Mouse (Mus musculus): ENCODE results near the gene Ugt1a2. TPM values are rescaled to one million over a fixed set of nuclear protein-coding genes. Genes with fewer than 3 reads are reported as not detected.

The Ugt1a2 gene
- total RNA-seq, 2 experiments from 2014 or later = not detected

- DNase-seq = no peak
Measured at GRCm38 (mm10) chr1:88234646-88235045, 34.2 kb downstream of the Ugt1a2 start.

DNA sequence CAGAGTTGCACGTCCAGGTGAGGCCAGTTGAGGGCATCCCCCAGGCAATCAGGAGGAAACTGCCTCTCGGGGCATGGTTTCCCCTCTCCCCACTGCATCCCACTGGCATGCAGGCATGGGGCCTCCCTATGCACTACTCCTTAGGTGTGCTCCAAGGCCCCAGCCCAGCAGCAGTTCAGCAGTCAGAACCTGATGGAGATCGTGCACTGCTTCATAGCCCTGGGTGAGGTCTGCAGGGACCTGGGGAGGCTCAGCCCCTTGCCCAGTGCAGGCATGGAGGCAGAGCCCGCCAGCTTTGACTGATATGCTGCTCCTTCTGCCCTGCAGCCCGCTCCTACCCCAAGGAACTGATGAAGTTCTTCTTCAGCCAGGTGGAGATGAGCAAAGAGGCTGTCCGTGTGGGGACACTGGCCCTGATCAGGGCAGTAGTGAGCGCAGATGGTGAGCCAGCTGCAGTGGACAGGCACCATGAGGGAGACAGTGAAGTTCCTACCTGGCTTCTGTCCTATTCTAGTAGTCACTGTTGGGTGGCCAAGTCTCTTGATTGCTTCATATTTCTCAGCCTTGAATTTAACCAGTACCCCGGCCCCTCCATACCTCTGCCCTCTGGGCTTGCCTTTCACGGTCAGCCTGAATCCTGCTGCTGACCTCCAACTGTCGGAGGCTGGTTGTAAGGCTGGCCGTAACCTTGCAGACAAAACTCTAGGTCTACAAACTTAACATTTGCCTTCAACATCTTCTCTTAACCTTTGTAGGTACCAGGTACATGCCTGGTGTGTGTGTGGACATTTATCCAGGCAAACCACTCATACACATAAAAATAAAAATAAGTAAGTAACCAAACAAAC, 34.9 kb downstream of the Ugt1a2 start:
- no peak for DNase-seq

DNA sequence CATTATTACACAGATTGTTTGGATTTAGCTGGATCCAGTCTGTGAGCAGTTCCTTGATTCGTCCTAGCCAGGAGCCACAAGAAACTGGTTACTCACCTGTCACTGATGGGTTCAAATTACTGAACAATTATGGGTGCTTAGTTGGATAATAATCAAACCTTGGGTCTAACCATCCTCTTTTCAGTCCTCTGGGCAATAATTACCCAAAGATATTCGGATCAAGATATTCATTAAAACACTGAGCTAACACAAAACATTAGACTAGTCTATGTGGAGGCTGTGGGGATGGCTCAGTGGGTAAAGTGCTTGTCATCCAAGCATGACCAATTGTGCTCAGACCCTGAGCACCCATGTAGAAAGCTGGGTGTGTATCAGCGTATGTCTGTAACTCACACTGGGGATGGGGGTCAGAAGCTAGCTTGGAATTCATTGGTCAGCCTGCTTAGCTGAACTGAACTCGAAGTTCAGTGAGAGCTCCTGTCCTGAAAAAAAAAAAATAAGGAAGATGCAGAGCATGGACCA, 35.6 kb downstream of the Ugt1a2 start:
- no peak for DNase-seq

GRCm38 (mm10) chr1:88237311-88237710, 36.9 kb downstream of the Ugt1a2 start:
- no peak for DNase-seq

GRCm38 (mm10) chr1:88238771-88239170, 38.4 kb downstream of the Ugt1a2 start:
- DNase-seq = no peak

GRCm38 (mm10) chr1:88240072-88240471, 39.7 kb downstream of the Ugt1a2 start:
- DNase-seq = no peak

DNA sequence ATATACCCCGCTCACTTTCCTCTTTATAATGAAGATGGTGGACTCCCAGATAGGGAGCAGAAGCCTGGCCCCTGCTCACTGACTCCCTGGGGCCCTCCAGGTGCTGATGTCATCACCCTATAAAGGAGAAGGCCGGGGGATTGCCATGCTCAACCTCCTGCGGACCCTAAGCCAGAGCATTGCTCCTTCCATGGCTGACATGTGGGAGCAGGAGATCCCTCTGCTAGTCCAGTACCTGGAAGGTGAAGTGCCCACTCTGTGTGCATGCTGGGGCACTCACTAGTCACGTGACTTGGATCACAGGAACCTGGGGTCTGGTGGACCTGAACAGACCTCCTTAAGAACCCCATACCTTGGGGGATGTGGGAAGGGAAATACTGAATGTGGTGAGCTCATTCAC, 40.2 kb downstream of the Ugt1a2 start:
- DNase-seq = no peak

- no peak for DNase-seq
Measured at GRCm38 (mm10) chr1:88243861-88244260, 43.5 kb downstream of the Ugt1a2 start.

DNA sequence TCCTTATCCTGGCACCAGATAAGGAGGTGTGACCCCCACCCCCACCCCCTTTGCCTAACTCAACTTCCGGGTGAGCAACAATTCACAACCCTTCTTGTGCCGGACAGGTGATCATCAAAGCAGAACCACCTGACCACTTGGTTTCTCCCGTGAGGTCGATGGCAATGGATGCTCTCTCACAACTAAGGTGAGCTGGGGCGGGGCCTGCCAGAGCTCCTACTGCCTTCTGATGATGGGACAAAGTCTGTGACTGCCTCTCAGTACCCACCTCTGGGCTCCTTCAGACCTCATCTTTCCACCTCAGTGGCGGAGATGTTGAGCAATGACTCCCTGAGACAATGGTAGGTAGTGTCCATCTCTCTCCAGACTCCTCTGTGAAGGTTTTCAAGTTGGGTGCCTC, 45.5 kb downstream of the Ugt1a2 start:
- DNase-seq = no peak

- no peak for DNase-seq
Measured at GRCm38 (mm10) chr1:88246386-88246785, 46.0 kb downstream of the Ugt1a2 start.

DNA sequence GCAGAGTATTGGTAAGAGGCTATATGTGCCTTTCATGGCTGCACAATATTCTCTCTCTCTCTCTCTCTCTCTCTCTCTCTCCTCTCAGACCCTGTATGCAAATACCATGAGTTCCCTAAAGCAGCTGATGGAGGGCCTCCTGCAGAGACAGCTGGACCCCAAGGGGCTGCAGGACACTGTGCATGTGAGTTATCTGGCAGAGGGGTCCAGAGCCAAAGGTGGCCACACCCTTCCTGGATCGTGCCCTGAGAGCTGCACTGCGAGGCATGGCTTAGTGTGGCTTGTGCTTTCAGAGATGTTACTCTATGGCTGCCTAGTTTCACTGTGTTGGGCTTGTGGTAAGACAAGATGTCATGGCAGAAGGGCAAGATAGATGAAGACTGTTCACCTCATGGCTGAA, 47.3 kb downstream of the Ugt1a2 start:
- no peak for DNase-seq

DNA sequence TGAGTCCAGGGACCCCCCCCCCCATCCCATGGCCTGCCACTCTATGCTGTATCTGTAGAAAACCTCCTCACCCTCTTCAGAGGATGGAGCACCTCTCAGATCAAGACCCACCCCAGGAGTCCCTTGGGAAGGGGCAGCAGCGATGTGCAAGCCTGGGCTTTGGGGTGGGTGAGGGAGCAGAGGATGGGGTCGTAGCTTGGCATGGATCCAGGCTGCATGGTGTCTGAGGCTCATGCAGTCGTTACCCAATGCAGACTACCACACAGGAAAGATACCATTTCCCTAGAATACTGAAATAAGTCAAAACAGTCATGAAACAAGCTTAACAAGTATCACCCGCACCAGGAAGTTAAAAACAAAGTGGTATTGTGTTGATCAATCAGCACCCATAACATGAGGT, 48.3 kb downstream of the Ugt1a2 start:
- no peak for DNase-seq

- no peak for DNase-seq
Measured at GRCm38 (mm10) chr1:88249596-88249995, 49.2 kb downstream of the Ugt1a2 start.

DNA sequence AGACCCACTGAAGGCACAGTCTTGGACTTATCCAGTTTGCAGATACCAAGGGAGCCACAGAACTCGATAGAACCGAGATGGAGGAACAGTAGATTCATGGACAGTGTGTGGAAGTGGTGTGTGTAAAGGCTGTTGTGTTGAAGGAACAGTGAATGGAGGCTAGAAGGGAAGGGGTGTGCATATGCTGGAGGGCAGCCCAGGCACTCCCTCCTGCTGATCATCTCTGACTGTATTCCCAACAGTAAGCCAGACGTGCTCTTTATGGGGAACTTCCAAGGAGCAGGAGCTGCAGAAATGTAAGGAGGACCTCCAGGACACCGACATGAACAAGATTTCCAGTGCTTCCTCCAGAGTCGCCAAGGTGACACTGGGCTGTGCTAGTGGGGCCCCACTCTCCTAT, 49.6 kb downstream of the Ugt1a2 start:
- no peak for DNase-seq

- no peak for DNase-seq
Measured at GRCm38 (mm10) chr1:88253106-88253505, 52.7 kb downstream of the Ugt1a2 start.

DNA sequence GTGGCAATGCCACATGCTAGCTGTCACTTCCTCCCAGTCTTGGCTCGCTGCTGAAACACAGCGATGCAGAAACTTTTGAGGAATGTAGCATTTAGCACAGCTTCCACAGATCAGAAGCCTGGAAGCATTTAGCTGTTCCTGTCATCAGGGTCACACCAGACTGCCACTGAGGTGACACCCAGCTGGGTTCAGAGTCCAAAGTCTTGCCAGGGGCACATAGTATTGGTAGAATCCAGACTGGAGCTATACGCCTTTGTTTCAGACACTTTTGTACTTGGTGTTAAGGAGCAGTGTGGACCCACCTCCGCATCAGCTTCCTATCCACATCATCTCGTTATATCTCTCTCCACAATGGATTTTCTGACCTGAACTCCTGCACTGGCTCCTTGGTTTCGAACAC, 53.1 kb downstream of the Ugt1a2 start:
- DNase-seq = no peak

DNA sequence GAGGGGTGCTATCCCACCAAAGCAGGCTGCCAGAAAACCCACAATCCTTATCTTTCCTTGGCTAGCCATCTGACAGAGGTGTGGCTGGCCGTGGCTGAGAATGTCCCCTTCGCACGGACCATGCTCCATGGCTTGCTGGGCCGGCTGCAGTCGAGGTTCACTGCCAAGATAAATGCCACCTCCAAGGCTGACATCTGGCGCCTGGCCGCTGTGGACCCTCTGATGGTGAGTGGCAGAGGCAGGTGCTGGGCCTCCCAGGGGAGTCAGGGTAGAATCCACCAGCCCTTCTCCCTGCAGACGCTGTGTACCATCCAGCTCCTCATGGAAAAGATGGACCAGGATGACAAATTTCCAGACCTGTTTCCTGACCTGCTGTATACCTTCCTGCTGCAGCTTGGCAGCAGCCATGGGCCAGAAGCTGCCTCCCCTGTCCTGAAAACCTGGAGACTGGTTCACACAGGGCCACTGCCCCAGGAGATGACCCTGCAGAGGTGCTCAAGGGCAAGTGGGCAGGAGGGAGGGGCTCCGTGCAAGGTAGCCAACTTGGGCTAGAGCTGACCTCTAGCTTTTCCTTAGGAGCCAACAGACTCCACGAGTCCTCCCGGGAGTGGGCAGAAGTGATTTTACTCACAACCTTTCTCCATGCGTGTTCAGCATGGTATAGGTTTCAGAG, 54.5 kb downstream of the Ugt1a2 start:
- DNase-seq = no peak

GRCm38 (mm10) chr1:88255466-88255857, 55.1 kb downstream of the Ugt1a2 start:
- no peak for DNase-seq

- no peak for DNase-seq
Measured at GRCm38 (mm10) chr1:88255989-88256754, 55.8 kb downstream of the Ugt1a2 start.

DNA sequence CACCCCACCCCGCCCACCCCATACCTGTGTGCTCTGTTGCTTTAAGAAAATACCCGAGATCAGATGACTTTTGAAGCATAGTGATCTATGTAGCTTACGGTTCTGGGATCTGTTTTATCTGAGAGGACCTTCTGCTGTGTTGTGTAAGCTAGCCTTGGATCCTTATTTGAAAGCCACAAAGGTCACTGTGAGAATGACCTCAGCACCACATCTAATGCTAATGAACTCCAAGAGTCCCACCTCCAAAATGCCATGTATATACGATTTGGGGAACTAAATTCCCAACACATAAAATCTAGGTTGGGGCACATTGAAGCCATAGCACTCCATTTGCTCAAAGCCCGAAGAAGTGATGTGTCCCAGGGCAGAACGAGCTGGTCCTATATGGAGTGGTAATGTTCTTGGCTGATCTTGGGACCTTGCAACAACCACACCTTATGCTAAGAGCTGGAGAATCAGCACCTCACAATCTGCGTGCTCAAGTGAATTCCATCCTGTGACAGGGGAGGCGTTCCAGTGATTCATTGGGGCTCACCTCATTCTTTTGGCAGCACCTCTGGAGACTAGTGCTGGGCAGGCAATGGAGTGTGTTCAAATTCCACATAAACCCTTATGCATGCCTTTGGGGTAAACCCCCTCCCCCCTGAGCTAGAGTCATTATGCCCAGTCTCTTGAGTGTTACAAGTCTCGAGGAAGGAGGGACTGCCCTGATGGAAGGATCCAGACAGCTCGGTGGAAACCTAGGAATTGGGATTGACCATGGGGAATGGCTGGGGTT, 56.7 kb downstream of the Ugt1a2 start:
- DNase-seq = no peak

DNA sequence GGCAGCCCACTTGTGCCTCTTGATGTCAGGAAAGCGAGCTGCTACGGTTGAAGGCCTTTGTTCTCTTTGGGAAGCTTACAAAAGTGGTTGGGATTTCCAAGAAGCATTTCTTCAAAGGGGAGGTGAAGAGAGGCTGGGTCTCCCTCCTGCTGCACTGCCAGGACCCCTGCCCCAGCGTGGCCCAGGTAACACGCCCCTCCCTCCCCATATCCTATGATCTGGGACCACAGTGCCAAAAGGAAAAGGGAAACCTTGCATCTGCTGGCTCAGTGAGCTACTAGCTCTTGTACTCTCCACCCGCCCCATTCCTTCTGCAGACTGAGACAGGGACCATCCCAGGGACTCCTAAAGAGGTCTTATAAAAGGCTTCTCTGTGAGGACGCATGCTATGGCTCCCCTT, 57.3 kb downstream of the Ugt1a2 start:
- DNase-seq = no peak

GRCm38 (mm10) chr1:88258361-88258760, 58.0 kb downstream of the Ugt1a2 start:
- DNase-seq = no peak
